Mouse (Mus musculus) heart, adult 2 months (tissue): ENCODE results near the gene Yju2.
"Not testable (repeated sequence)": the region's sequence is repeated elsewhere in the genome, so short reads cannot be mapped to it uniquely, and the experiment has no call there.

Experiments
- CTCF ChIP-seq: fragments of 200-600 bp; IDR thresholded peaks from 2 replicates; pipeline ENCODE4 v1.8.1; 2022; ENCODE audit warnings: antibody characterized with exemption, mild to moderate bottlenecking, moderate library complexity
- POLR2A ChIP-seq: fragments of 200-500 bp; IDR thresholded peaks from 2 replicates; pipeline ENCODE4 v1.6.1; 2011; ENCODE audit warnings: mild to moderate bottlenecking, low read depth, low read length, control low read depth; ENCODE audit not compliant: insufficient read depth

GRCm38 (mm10) chr17:55944387-55944865, 14.5 kb upstream of the Yju2 start:
- not testable (repeated sequence) for TF ChIP-seq CTCF, POLR2A
